Mouse (Mus musculus) heart, embryonic 12.5 days (tissue): ENCODE measurements around the gene Bcl2l2. TPM values are rescaled to one million over a fixed set of nuclear protein-coding genes. Genes with fewer than 3 reads are reported as not detected.

Experiments used
- polyA plus RNA-seq: library from polyadenylated mRNA; unstranded; fragments of >200 nt; fragmentation: Nextera tagmentation; extraction: Ambion mirVana; gene quantifications from 2 replicates; pipeline ENCODE4 v1.2.1, GENCODE M21; 2016

Bcl2l2 gene
- polyA plus RNA-seq, 1 experiment from 2014 or later, result 2.4 TPM

Other genes with a start within 250 kb of the Bcl2l2 start
- not detected in 2 replicates for gene Gm17606, start 242.4 kb upstream of the Bcl2l2 start, polyA plus RNA-seq
- gene Cdh24, start 242.0 kb upstream of the Bcl2l2 start, polyA plus RNA-seq, result 3.1 and 3.3 TPM in 2 replicates
- gene 1700123O20Rik, start 197.2 kb upstream of the Bcl2l2 start, polyA plus RNA-seq, result 50.3 and 57.1 TPM in 2 replicates
- 85.1 and 89.0 TPM in 2 replicates for gene Acin1, start 196.4 kb upstream of the Bcl2l2 start, polyA plus RNA-seq
- 0.21 and 0.28 TPM in 2 replicates for gene Gm29776, start 184.5 kb upstream of the Bcl2l2 start, polyA plus RNA-seq
- not detected in 2 replicates for gene Cebpe, start 171.2 kb upstream of the Bcl2l2 start, polyA plus RNA-seq
- gene Slc7a8, start 101.4 kb upstream of the Bcl2l2 start, polyA plus RNA-seq, result 4.4 and 4.7 TPM in 2 replicates
- not detected in 2 replicates for gene Rnf212b, start 69.2 kb upstream of the Bcl2l2 start, polyA plus RNA-seq
- 7.4 and 10.4 TPM in 2 replicates for gene Homez, start 12.4 kb upstream of the Bcl2l2 start, polyA plus RNA-seq
- 0.62 and 0.79 TPM in 2 replicates for gene Ppp1r3e, start 5.8 kb upstream of the Bcl2l2 start, polyA plus RNA-seq
- not detected in 2 replicates for gene Gm20521, start 64 bp downstream of the Bcl2l2 start, polyA plus RNA-seq
- gene Pabpn1, start 9.1 kb downstream of the Bcl2l2 start, polyA plus RNA-seq, result 96.3 and 101 TPM in 2 replicates
- gene Slc22a17, start 29.8 kb downstream of the Bcl2l2 start, polyA plus RNA-seq, result 47.1 and 50.8 TPM in 2 replicates
- 15.0 and 16.7 TPM in 2 replicates for gene Efs, start 42.7 kb downstream of the Bcl2l2 start, polyA plus RNA-seq
- not detected in 2 replicates for gene Il25, start 49.3 kb downstream of the Bcl2l2 start, polyA plus RNA-seq
- gene Cmtm5, start 52.9 kb downstream of the Bcl2l2 start, polyA plus RNA-seq, result 0.57 and 0.89 TPM in 2 replicates
- 2,737 and 2,858 TPM in 2 replicates for gene Myh6, start 83.5 kb downstream of the Bcl2l2 start, polyA plus RNA-seq
- not detected in 2 replicates for gene Gm17428, start 93.6 kb downstream of the Bcl2l2 start, polyA plus RNA-seq
- 5,583 and 5,934 TPM in 2 replicates for gene Myh7, start 111.2 kb downstream of the Bcl2l2 start, polyA plus RNA-seq
- gene Ngdn, start 132.1 kb downstream of the Bcl2l2 start, polyA plus RNA-seq, result 55.7 and 60.8 TPM in 2 replicates
- 4.4 and 4.5 TPM in 2 replicates for gene Zfhx2, start 208.9 kb downstream of the Bcl2l2 start, polyA plus RNA-seq
- 14.3 and 14.8 TPM in 2 replicates for gene Thtpa, start 211.4 kb downstream of the Bcl2l2 start, polyA plus RNA-seq
- 8.7 and 9.8 TPM in 2 replicates for gene Ap1g2, start 223.2 kb downstream of the Bcl2l2 start, polyA plus RNA-seq
- 0.09 and 0.18 TPM in 2 replicates for gene Jph4, start 233.6 kb downstream of the Bcl2l2 start, polyA plus RNA-seq